Mouse (Mus musculus) stomach, embryonic 14.5 days (tissue): Measurements from ENCODE around the gene Jmjd8. TPM values are rescaled to one million over a fixed set of nuclear protein-coding genes. Genes with fewer than 3 reads are reported as not detected.

Experiments
- ATAC-seq: fragments of 200-750 bp; cut with Nextera tagmentation; 2 replicates; pipeline ENCODE4 v1.8.0; 2017; ENCODE audit warnings: low read depth, moderate TSS enrichment; ENCODE audit not compliant: insufficient number of reproducible peaks, insufficient read depth, low FRiP score
- H3K27ac ChIP-seq: fragments of 300-500 bp; sonication (generic); 2 replicates; pipeline ENCODE4 v1.5.1; 2014; ENCODE audit warnings: mild to moderate bottlenecking, low read length, moderate library complexity, mixed read lengths
- H3K27me3 ChIP-seq: fragments of 300-500 bp; sonication (generic); 2 replicates; pipeline ENCODE4 v1.6.1; 2014; ENCODE audit warnings: low read length, control low read depth, mixed read lengths; ENCODE audit not compliant: control insufficient read depth, insufficient read depth
- H3K36me3 ChIP-seq: fragments of 300-500 bp; sonication (generic); 2 replicates; pipeline ENCODE4 v1.6.1; 2014; ENCODE audit warnings: mild to moderate bottlenecking, control low read depth, low read length, moderate library complexity, mixed read lengths; ENCODE audit not compliant: control insufficient read depth, insufficient read depth
- H3K4me1 ChIP-seq: fragments of 300-500 bp; sonication (generic); 2 replicates; pipeline ENCODE4 v1.6.1; 2014; ENCODE audit warnings: low read length, control low read depth, mixed read lengths; ENCODE audit not compliant: control insufficient read depth, insufficient read depth
- H3K4me2 ChIP-seq: fragments of 300-500 bp; sonication (generic); replicated peaks from 2 replicates; pipeline ENCODE4 v1.6.1; 2014; ENCODE audit warnings: low read depth, low read length, control low read depth
- H3K4me3 ChIP-seq: fragments of 300-500 bp; sonication (generic); 2 replicates; pipeline ENCODE4 v1.5.1; 2014; ENCODE audit warnings: low read depth, low read length, control low read depth
- H3K9ac ChIP-seq: fragments of 300-500 bp; sonication (generic); replicated peaks from 2 replicates; pipeline ENCODE4 v1.6.1; 2014; ENCODE audit warnings: low read depth, mild to moderate bottlenecking, control low read depth, low read length, moderate library complexity, mixed read lengths
- H3K9me3 ChIP-seq: fragments of 300-500 bp; sonication (generic); 2 replicates; pipeline ENCODE4 v1.6.1; 2016; ENCODE audit warnings: low read depth, low read length, control low read depth; ENCODE audit not compliant: control insufficient read depth
- WGBS: fragments of 180-500 bp; shearing (Covaris S2); extraction: QIAGEN DNeasy Blood & Tissue Kit; methylation state at CpG from one replicate; pipeline ENCODE4 v1.1.7; 2014; 5-methylcytosine and 5-hydroxymethylcytosine counted together
- polyA plus RNA-seq: library from polyadenylated mRNA; unstranded; fragments of >200 nt; fragmentation: Nextera tagmentation; extraction: Ambion mirVana; gene quantifications from 2 replicates; pipeline ENCODE4 v1.2.1, GENCODE M21; 2014

Jmjd8 gene
- polyA plus RNA-seq, 1 experiment from 2014 or later: 41.9 TPM

DNA sequence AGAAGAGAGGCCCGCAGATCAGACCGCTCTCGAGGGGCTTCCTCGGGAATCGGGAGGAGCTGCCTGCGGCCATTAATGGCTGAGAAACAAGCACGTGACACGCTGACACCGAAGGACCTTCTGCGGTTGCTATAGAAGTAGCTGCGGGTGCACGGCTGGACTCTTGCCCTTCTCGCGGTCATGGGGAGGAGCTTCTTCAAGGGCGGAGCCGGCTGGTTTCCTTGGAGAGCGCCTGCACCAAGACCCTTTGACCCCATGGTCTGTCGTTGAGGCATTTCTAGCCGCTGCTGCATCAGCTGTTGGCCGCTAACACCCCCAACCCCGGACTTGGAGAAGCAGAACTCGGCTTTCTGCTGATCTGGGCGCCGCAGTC, 4.6 kb downstream of the Jmjd8 start, which contains the start of gene Stub1:
Gene Stub1 (minus strand): TSS at position 114 of the 373 bp plus-strand sequence.
- H3K4me2 ChIP-seq: peak within 1 kb of the TSS; percentile 99
- WGBS: under 1% methylated on average over 24 of the region's 24 CpGs
- no peaks in the 10 kb centered on the region for H3K9me3 ChIP-seq
- H3K4me3 ChIP-seq: peak within 1 kb of the TSS; percentile 81
- peaks cover 58% of the 10 kb centered on the region for H3K4me1 ChIP-seq
- peak; percentile 66 for ATAC-seq
- no peaks in the 10 kb centered on the region for H3K27me3 ChIP-seq
- peak within 1 kb of the TSS; percentile 94 for H3K27ac ChIP-seq
- H3K36me3 ChIP-seq: peaks cover 31% of the 10 kb centered on the region
- H3K9ac ChIP-seq: peak within 1 kb of the TSS; percentile 74

DNA sequence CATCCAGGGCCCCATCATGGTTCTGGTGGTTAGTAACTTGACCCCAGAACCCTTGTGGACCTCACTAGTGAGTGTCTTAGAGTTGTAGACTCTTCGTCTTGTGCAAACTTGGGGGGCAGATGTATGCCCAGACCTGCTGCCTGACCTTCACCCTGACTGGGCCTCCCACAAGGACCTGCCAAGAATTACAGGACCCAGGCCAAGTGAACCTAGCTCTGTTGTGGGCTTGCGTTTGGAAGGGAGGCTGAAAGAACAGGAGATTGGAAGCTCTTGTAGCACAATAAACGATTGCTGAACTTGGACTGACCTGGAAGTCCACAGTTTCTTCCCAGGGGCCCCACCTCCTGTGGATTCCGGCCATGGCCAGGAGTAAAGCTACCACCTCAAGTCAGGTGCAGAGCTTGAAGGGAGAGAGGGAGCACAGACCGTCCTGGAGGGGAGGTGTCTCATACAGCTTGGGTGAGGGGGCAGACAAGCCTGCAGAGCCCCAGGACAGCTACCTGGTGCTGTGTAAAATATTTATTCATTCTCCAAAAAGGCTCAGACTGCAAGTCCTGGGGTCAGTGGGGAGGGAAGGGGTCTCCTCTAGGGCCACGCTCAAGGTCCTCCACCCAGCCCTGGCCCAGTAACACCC, 5.4 kb downstream of the Jmjd8 start:
- peak overlapping the region; percentile 81 for H3K4me3 ChIP-seq
- H3K9me3 ChIP-seq: no peaks in the 10 kb centered on the region
- H3K36me3 ChIP-seq: peaks cover 36% of the 10 kb centered on the region
- peak overlapping the region; percentile 74; the same call in 1 of the 2 replicates for H3K9ac ChIP-seq
- ATAC-seq: no peak
- 20% methylated on average over 6 of the region's 6 CpGs for WGBS
- peak overlapping the region; percentile 99 for H3K4me2 ChIP-seq
- H3K4me1 ChIP-seq: peaks cover 55% of the 10 kb centered on the region
- H3K27me3 ChIP-seq: no peaks in the 10 kb centered on the region
- H3K27ac ChIP-seq: peak overlapping the region; percentile 94; the same call in 1 of the 2 replicates

DNA sequence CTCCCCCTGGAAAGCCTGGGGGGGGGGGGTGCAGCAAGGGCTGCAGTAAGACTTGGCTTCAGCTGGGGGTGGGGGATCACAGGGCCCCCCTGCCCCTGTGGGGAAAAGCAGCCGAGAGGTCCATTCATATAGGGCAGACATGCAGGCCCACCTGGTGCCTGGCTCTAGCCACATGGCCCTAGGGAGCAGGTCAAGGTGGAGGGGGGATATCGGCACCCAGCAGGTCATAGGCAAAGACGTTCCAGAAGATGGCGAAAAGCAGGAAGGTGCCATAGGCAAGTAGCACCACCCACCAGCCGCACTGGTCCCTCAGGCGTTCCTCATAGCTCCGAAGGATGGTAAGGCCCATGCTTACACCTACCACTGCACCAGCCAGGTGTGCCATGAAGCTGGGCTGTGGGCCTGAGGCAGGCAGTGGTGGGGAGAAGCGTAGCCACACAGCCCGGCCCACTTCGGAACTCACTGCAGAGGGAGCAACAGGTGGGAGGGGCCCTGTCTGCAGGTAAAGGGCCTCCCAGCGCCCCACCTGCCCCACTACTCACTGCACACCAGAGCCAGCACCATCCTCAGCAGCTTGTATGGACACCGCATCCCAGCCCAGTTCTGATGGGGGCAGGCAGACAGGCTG, 6.0 kb downstream of the Jmjd8 start:
- Histone ChIP-seq H3K27me3 (no peaks in the 10 kb centered on the region), H3K9me3 (no peaks in the 10 kb centered on the region), H3K4me3 (peak overlapping the region; percentile 81), H3K9ac (peak overlapping the region; percentile 74; the same call in 1 of the 2 replicates), H3K36me3 (peaks cover 40% of the 10 kb centered on the region), H3K4me1 (peaks cover 52% of the 10 kb centered on the region), H3K4me2 (peak overlapping the region; percentile 99), H3K27ac (no peak overlapping the region)
- 77% methylated on average over 12 of the region's 12 CpGs for WGBS
- no peak for ATAC-seq

DNA sequence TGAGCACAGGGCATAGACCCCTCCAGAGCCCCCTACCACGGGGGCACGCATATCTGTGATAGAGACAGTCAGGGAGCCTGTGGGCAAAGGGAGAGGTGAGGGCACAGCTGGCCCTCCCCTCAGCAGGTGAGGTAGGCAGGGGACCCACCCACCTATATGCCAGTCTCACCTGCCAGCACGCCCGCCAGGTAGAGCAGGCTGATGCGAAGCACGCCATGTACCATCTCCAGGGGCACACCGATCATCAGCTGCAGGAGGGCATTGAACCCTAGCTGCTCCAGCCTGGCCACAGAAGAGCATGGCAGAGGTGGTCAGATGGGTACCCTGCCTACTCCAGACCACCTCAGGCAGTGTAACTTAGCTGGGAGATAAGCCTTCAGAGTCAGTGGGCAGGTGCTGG, 6.6 kb downstream of the Jmjd8 start:
- no peak overlapping the region for H3K27ac ChIP-seq
- no peaks in the 10 kb centered on the region for H3K27me3 ChIP-seq
- no peak overlapping the region for H3K9ac ChIP-seq
- ATAC-seq: no peak
- H3K9me3 ChIP-seq: no peaks in the 10 kb centered on the region
- peaks cover 42% of the 10 kb centered on the region for H3K36me3 ChIP-seq
- H3K4me2 ChIP-seq: peak overlapping the region; percentile 99; the same call in 1 of the 2 replicates
- no peak overlapping the region for H3K4me3 ChIP-seq
- WGBS: 90% methylated on average over 7 of the region's 7 CpGs
- H3K4me1 ChIP-seq: peaks cover 48% of the 10 kb centered on the region

DNA sequence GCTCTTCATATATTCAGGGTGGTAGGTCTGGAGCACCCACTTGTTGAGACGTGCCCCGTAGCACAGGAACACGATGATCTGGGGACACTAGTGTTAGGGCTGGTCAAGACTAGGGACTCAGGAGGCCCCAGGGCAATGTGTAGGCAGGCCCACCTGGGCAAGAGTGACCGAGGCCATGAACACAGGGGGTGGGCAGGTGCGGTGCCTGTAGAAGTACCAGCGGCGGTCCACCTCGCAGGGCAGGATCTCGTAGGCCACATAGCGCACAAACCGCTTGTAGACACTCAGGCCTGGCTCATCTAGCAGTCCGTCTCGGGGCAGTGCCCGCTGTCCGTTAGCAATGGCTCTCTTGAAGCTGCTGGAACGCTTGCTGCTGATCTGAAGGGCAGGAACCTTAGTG, 7.1 kb downstream of the Jmjd8 start:
- Histone ChIP-seq H3K9ac (no peak overlapping the region), H3K9me3 (no peaks in the 10 kb centered on the region), H3K4me1 (peaks cover 46% of the 10 kb centered on the region), H3K4me2 (peak overlapping the region; percentile 52; the same call in 1 of the 2 replicates), H3K27me3 (no peaks in the 10 kb centered on the region), H3K4me3 (no peak overlapping the region), H3K27ac (no peak overlapping the region), H3K36me3 (peaks cover 43% of the 10 kb centered on the region)
- WGBS: 93% methylated on average over 16 of the region's 16 CpGs
- ATAC-seq: no peak

DNA sequence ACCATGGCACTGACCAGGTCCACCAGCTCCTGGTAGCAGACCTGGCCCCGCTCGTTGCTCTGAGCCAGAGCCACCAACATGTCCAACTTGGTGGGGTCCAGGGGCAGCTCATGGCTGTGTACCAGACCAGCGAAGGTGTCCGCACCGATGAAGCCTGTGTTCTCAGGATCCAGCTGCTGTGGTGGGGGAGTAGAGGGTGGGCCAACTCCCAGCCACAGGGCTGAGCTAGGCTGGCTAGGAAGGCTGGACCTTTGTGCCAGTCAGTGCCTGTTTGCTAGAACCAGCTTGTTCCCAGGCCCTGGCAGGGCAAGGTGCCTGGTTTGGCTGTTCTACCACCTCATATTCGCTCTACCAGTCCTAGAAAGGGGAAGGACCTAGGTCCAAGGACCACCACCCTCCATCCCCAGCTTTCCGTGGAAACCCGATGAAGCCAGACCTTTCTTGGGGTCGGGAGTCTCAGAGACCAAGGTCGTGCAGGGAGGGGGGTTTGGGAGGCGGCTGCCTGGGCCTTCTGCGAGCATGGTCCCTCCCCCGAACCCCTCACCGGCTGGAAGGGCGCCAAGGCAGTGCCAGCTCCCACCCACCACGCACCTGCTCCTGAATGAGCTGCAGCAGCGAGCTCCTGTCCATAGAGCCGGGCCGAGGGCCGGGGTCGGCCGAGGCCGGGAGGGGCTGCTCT, 7.9 kb downstream of the Jmjd8 start:
- Histone ChIP-seq H3K4me3 (peak overlapping the region; percentile 20), H3K27ac (0 out of 2 replicates have a peak overlapping the region, but pooled peaks have one; percentile 35), H3K27me3 (no peaks in the 10 kb centered on the region), H3K36me3 (peaks cover 43% of the 10 kb centered on the region), H3K9ac (no peak overlapping the region; the same call in 1 of the 2 replicates), H3K9me3 (no peaks in the 10 kb centered on the region), H3K4me2 (peak overlapping the region; percentile 52), H3K4me1 (peaks cover 40% of the 10 kb centered on the region)
- no peak for ATAC-seq
- 22% methylated on average over 20 of the region's 23 CpGs for WGBS

DNA sequence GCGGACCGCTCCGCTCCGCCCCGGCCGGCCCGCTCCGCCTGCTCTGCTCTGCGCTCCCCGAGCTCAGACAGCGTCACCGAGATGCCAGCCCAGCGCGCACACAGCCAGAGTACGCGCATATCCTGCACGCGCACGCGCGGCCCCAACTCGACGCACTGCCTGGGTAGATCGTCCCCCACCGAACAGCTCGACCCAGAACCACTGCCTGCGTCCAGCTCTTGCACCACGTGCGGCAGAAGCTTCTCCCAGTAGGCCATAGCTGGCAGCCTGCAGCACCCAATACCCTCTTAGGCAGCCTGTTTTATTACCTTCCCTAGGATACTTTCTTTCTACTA, 8.4 kb downstream of the Jmjd8 start, which contains the start of gene Rhbdl1:
Gene Rhbdl1 (minus strand): TSS at position 220 of the 335 bp plus-strand sequence.
- peak within 1 kb of the TSS; percentile 20 for H3K4me3 ChIP-seq
- no peak for ATAC-seq
- H3K4me1 ChIP-seq: peaks cover 37% of the 10 kb centered on the region
- no peaks in the 10 kb centered on the region for H3K27me3 ChIP-seq
- WGBS: 5% methylated on average over 29 of the region's 29 CpGs
- peaks cover 48% of the 10 kb centered on the region for H3K36me3 ChIP-seq
- peak within 1 kb of the TSS; percentile 48; the same call in 1 of the 2 replicates for H3K27ac ChIP-seq
- no peak within 1 kb of the TSS; the same call in 1 of the 2 replicates for H3K9ac ChIP-seq
- H3K4me2 ChIP-seq: peak within 1 kb of the TSS; percentile 52
- no peaks in the 10 kb centered on the region for H3K9me3 ChIP-seq

DNA sequence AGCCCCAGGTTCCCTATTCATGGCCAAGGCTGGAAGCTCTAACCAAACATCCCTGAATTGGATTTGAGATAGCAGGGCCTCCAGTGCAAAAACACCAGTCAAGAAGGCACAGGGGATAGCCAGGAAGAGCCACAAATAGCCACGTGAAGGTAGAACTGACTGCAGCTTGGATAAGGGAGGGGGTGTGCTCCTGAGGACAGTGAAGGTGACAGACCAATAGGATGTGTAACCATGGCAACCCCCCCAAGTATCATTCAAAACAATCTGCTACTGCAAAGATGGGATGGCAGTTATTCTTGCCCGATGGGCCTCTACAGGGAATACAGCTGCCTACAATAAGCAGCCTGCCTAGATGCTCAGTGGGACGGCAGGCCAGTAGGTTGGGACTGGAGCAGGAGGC, 8.9 kb downstream of the Jmjd8 start:
- Histone ChIP-seq H3K36me3 (peaks cover 51% of the 10 kb centered on the region), H3K9ac (no peak overlapping the region), H3K27ac (peak overlapping the region; percentile 48; the same call in 1 of the 2 replicates), H3K4me1 (peaks cover 37% of the 10 kb centered on the region), H3K4me2 (peak overlapping the region; percentile 52), H3K27me3 (no peaks in the 10 kb centered on the region), H3K4me3 (no peak overlapping the region), H3K9me3 (no peaks in the 10 kb centered on the region)
- WGBS: 45% methylated on average over 3 of the region's 3 CpGs
- no peak for ATAC-seq
